Mouse (Mus musculus): ENCODE data around the gene Slc17a9.

GRCm38 (mm10) chr2:180755896-180756295 is 30.8 kb downstream of the Slc17a9 start:
- TF ChIP-seq CTCF (conservative IDR thresholded peaks at IDR 0.05; ENCODE audit: low read length) (no peak), NANOG (IDR thresholded peaks at IDR 0.05; ENCODE audit: borderline replicate concordance, low read length) (no peak), POU5F1 (IDR thresholded peaks at IDR 0.05; ENCODE audit: borderline replicate concordance, low read length) (no peak)
